Mouse (Mus musculus) left cerebral cortex, postnatal 10 days (tissue): ENCODE data around the gene Tas2r113. TPM values are rescaled to one million over a fixed set of nuclear protein-coding genes. Genes with fewer than 3 reads are reported as not detected.
"Not testable (repeated sequence)": the region's sequence is repeated elsewhere in the genome, so short reads cannot be mapped to it uniquely, and the experiment has no call there.

Source experiments
- DNase-seq, 2 experiments: peaks; one replicate each; pipeline ENCODE4 v3.0.0; 2021 to 2022; ENCODE audit warnings: low spot score in 2 of 2, mixed read lengths in 1 of 2; ENCODE audit errors: extremely low spot score in 1 of 2
- intact Hi-C: fragments of 180-260 bp; cut with DNase I; formaldehyde crosslinking; loops from one replicate; pipeline ENCODE4 v1.15.1; 2025
- total RNA-seq, 2 experiments: library from RNA; stranded (reverse); gene quantifications; 2 replicates each; pipeline ENCODE4 v1.2.3; 2021

Gene Tas2r113
- total RNA-seq = not detected

- intact Hi-C loops = no loop called here
- DNase-seq = no peak
Observed at GRCm38 (mm10) chr6:132892711-132893110, at the start of gene Tas2r113. Gene Tas2r113 (plus strand): TSS chr6:132893011.

GRCm38 (mm10) chr6:132846842-132847241 is 46.0 kb upstream of the Tas2r113 start, which contains the start of gene Tas2r123:
Gene Tas2r123 (plus strand): TSS chr6:132847142.
- no peak for DNase-seq
- intact Hi-C loops = no loop called here

GRCm38 (mm10) chr6:132855138-132855537 is 37.7 kb upstream of the Tas2r113 start, which contains the start of gene Tas2r116:
Gene Tas2r116 (plus strand): TSS chr6:132855438.
- intact Hi-C loops = no loop called here
- no peak for DNase-seq

GRCm38 (mm10) chr6:132867708-132868107 is 25.1 kb upstream of the Tas2r113 start, which contains the start of gene Tas2r110:
Gene Tas2r110 (plus strand): TSS chr6:132868008.
- intact Hi-C loops = no loop called here
- no peak for DNase-seq

GRCm38 (mm10) chr6:132909351-132909750 is 16.5 kb downstream of the Tas2r113 start, which contains the start of gene Tas2r125:
Gene Tas2r125 (plus strand): TSS chr6:132909651.
- DNase-seq = no peak
- intact Hi-C loops = no loop called here

GRCm38 (mm10) chr6:132941376-132941775 is 48.6 kb downstream of the Tas2r113 start:
- intact Hi-C loops, DNase-seq: not testable (repeated sequence)

Other genes with a start within 250 kb of the Tas2r113 start
- not detected for gene A630073D07Rik, start 241.5 kb upstream of the Tas2r113 start, total RNA-seq
- not detected for gene Tas2r120, start 236.1 kb upstream of the Tas2r113 start, total RNA-seq
- gene Tas2r121, start 192.0 kb upstream of the Tas2r113 start, total RNA-seq = not detected
- not detected for gene Tas2r122, start 181.1 kb upstream of the Tas2r113 start, total RNA-seq
- gene Tas2r115, start 155.0 kb upstream of the Tas2r113 start, total RNA-seq = not detected
- gene Tas2r124, start 138.3 kb upstream of the Tas2r113 start, total RNA-seq = not detected
- not detected for gene Tas2r102, start 130.9 kb upstream of the Tas2r113 start, total RNA-seq
- not detected for gene Tas2r136, start 114.8 kb upstream of the Tas2r113 start, total RNA-seq
- not detected for gene Tas2r117, start 90.2 kb upstream of the Tas2r113 start, total RNA-seq
- not detected for gene Tas2r123, start 45.9 kb upstream of the Tas2r113 start, total RNA-seq
- not detected for gene Tas2r116, start 37.6 kb upstream of the Tas2r113 start, total RNA-seq
- not detected for gene Tas2r110, start 25.0 kb upstream of the Tas2r113 start, total RNA-seq
- gene Tas2r125, start 16.6 kb downstream of the Tas2r113 start, total RNA-seq = not detected
- not detected for gene Tas2r129, start 58.1 kb downstream of the Tas2r113 start, total RNA-seq
- gene Tas2r131, start 64.9 kb downstream of the Tas2r113 start, total RNA-seq = not detected
- not detected for gene Tas2r109, start 88.0 kb downstream of the Tas2r113 start, total RNA-seq
- gene Tas2r103, start 144.1 kb downstream of the Tas2r113 start, total RNA-seq = not detected
- gene Tas2r140, start 162.8 kb downstream of the Tas2r113 start, total RNA-seq = not detected
- 10 to 100 TPM; 70.7 to 71.5 TPM for gene Smim10l1, start 211.9 kb downstream of the Tas2r113 start, total RNA-seq